Mouse (Mus musculus) cortical plate, adult 2 months (tissue): ENCODE measurements around the gene Eif4e1b. TPM values are rescaled to one million over a fixed set of nuclear protein-coding genes. Genes with fewer than 3 reads are reported as not detected.
A peak's percentile ranks its signal among the peaks of the same experiment; 100 is the strongest.

Experiments
- H3K27ac ChIP-seq: fragments of 200-500 bp; 2 replicates; pipeline ENCODE4 v1.5.1; 2012; ENCODE audit warnings: low read length, control low read depth, inconsistent platforms; ENCODE audit not compliant: insufficient read depth
- H3K4me1 ChIP-seq: fragments of 200-500 bp; 2 replicates; pipeline ENCODE4 v1.6.1; 2011; ENCODE audit warnings: low read length; ENCODE audit not compliant: control insufficient read depth, insufficient read depth
- H3K4me3 ChIP-seq: fragments of 200-500 bp; 2 replicates; pipeline ENCODE4 v1.5.1; 2011; ENCODE audit warnings: mild to moderate bottlenecking, low read length, control low read depth; ENCODE audit not compliant: insufficient read depth
- CTCF ChIP-seq: fragments of 200-500 bp; IDR thresholded peaks from 2 replicates; pipeline ENCODE4 v1.5.1; 2011; ENCODE audit warnings: mild to moderate bottlenecking, control low read depth, low read length; ENCODE audit not compliant: insufficient read depth; ENCODE audit errors: extremely low read depth
- POLR2A ChIP-seq: fragments of 200-500 bp; IDR thresholded peaks from 2 replicates; pipeline ENCODE4 v1.6.1; 2011; ENCODE audit warnings: mild to moderate bottlenecking, low read length, control low read depth; ENCODE audit not compliant: insufficient read depth; ENCODE audit errors: extremely low read depth
- polyA plus RNA-seq: library from polyadenylated mRNA; depleted of rRNA; stranded (reverse); fragments of >200 nt; gene quantifications from 2 replicates; pipeline ENCODE4 v1.2.3, GENCODE M21; 2012

The Eif4e1b gene
- polyA plus RNA-seq, 1 experiment, result not detected

GRCm38 (mm10) chr13:54752656-54753055, 31.1 kb upstream of the Eif4e1b start:
- H3K4me1 ChIP-seq, result peaks cover 32% of the 10 kb centered on the region
- TF ChIP-seq POLR2A (0 out of 2 replicates have a peak, but pooled peaks have one; percentile 30), CTCF (no peak)
- H3K4me3 ChIP-seq, result no peak overlapping the region
- H3K27ac ChIP-seq, result peak overlapping the region; percentile 73

DNA sequence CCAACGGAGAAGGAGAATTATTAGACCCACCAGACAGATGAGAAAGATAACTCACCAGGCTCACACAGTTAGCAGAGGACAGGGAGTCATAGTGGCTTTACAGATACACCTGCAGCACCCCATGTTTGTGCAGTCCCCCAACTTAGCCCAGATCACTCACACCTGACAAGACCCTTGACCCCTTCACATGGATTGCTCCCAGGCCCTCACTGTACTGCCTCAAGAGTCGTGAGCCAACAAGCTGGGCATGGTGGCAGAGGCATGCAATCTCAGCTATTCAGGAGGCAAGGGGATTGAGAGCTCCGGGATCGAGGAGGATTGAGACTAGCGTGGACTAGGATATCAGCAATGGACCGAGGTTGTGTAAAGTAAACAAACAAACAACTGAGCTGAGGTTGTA, 30.1 kb upstream of the Eif4e1b start:
- peaks cover 27% of the 10 kb centered on the region for H3K4me1 ChIP-seq

DNA sequence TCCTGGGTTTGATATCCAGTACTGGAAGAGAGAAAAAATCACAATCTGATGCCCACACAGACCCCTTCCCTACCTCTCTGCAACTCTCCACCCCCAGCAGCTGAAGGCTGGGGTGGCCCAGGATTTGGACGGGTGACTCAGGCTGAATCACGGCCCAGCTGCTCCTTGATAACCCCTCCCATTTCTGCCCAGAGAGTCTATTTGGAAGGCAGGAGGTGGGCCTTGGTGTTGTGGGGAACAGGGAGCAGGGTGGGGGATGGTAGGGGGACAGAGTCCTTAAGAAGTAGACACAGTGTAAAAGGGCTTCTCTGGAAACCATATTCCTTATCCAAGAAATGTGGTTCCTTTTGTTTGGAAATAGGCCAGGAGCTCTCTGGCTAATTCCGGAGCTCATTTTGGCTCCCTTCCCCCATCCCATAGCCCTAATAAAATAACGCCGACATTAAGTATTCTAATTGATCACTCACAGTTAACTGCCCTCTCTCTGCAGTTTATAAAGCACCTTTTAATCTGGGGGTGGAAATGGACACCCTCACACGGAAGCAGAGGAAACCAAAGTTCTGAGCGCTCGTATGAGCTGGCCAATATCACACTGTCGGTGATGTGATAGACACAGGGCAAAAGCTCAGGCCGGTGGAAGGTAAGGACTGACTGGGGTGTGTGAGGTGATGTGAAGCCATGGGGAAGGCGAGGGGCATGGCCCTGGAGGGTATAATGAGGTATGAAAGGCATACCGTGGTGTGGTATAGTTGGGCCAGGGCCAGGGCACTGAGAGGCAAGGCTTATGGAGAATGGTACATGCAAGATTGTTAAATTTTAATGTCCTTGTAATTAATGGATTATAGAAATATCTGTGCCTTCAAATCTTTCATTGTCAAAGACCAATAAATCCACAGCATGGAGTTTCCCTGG, 29.4 kb upstream of the Eif4e1b start:
- Histone ChIP-seq H3K4me3 (no peak overlapping the region), H3K4me1 (peaks cover 29% of the 10 kb centered on the region), H3K27ac (peak overlapping the region; percentile 38)
- TF ChIP-seq POLR2A (no peak), CTCF (no peak)

More for the DNA sequence above, 30.1 kb upstream of the Eif4e1b start:
- H3K27ac ChIP-seq, result peak overlapping the region; percentile 15
- TF ChIP-seq CTCF (no peak), POLR2A (no peak)
- H3K4me3 ChIP-seq, result no peak overlapping the region

- no peak for TF ChIP-seq POLR2A
- no peak for TF ChIP-seq CTCF
- peak overlapping the region; percentile 89 for H3K27ac ChIP-seq
- H3K4me3 ChIP-seq, result no peak overlapping the region
- peaks cover 31% of the 10 kb centered on the region for H3K4me1 ChIP-seq
Measured at GRCm38 (mm10) chr13:54755201-54755830, 28.5 kb upstream of the Eif4e1b start.

DNA sequence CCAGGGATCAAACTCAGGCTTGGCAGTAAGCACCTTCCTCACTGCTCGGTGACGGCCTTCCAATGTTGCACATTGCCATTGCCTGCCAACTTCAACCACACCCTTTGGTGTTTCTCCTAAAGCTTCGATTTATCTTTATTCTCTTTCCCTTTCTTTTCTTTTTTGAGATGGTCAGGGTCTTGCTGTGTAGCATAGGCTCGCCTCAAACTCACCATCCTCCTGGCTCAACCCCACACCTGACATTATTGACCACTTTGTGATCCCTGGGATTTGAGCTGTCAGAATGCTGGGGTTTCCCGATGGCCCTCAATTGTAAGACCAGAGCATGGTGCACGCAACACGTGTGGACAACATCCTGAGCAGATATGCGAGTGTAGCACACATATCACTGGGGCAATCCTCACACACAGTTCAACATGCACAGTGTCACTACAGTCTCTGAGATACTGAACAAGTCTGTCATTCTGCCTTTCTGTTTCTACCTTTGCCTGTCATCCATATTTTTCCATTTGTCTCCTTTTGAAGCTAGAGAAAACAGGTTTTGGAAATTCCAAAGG, 27.6 kb upstream of the Eif4e1b start:
- TF ChIP-seq CTCF (no peak), POLR2A (no peak)
- Histone ChIP-seq H3K4me1 (peaks cover 34% of the 10 kb centered on the region), H3K27ac (peak overlapping the region; percentile 54), H3K4me3 (no peak overlapping the region)

GRCm38 (mm10) chr13:54757093-54757830, 26.5 kb upstream of the Eif4e1b start:
- peak overlapping the region; percentile 85 for H3K27ac ChIP-seq
- TF ChIP-seq POLR2A, result no peak
- no peak for TF ChIP-seq CTCF
- H3K4me3 ChIP-seq, result peak overlapping the region; percentile 13
- peaks cover 29% of the 10 kb centered on the region for H3K4me1 ChIP-seq

GRCm38 (mm10) chr13:54758045-54758755, 25.6 kb upstream of the Eif4e1b start:
- H3K4me1 ChIP-seq, result peaks cover 24% of the 10 kb centered on the region
- TF ChIP-seq CTCF (peak; percentile 81), POLR2A (peak; percentile 89)
- H3K4me3 ChIP-seq, result peak overlapping the region; percentile 13

DNA sequence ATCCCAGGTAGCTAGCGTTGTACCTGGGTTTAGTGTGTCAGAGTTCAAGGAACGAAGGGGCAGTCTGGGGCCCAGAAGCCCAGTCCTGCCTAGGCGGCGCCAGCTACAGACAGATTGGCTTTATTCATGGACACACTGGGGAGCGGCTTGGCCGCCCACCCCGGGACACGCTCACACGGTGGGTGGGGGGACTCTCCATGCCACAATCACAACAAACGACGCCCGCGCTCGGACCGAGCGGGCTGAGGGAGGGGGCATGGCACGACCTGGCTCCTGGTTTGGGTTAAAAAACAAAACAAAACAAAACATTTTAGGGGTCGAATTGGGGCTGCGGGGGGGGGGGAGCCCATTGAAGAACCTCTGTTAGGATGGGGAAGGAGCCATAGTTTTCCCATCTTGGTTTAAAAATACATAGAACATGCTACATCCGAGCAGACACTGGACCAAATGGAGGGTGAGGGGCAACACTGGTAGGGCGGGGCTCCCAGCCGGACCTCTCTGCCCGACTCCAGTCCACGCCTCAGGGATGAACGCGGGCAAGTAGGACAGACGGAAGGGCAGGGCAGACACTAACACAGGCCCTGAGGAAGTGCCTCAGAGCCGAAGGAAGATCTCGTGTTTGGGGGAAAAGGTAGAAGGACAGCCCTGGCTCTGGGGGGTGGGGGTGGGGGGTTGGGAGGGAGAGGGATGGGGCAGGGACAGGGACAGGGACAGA, 24.9 kb upstream of the Eif4e1b start:
- no peak overlapping the region; the same call in 1 of the 2 replicates for H3K4me3 ChIP-seq
- TF ChIP-seq POLR2A, result no peak
- no peak for TF ChIP-seq CTCF
- H3K4me1 ChIP-seq, result peaks cover 17% of the 10 kb centered on the region
- H3K27ac ChIP-seq, result peak overlapping the region; percentile 47; the same call in 1 of the 2 replicates

More at GRCm38 (mm10) chr13:54758045-54758755, 25.6 kb upstream of the Eif4e1b start:
- H3K27ac ChIP-seq, result peak overlapping the region; percentile 85
